Mouse (Mus musculus) retina, adult 2 months (tissue): ENCODE measurements at regions not wholly inside any gene's neighbourhood (a gene's known extent, or its start where the extent isn't known, plus 50 kb on each side); places are given as distances from the start of the nearest gene placed in this dataset.
"Not testable (repeated sequence)": the region's sequence is repeated elsewhere in the genome, so short reads cannot be mapped to it uniquely, and the experiment has no call there.

Experiments used
- DNase-seq: peaks from one replicate; pipeline ENCODE4 v3.0.0-alpha.2; 2012; ENCODE audit warnings: low read depth, low spot score

DNA sequence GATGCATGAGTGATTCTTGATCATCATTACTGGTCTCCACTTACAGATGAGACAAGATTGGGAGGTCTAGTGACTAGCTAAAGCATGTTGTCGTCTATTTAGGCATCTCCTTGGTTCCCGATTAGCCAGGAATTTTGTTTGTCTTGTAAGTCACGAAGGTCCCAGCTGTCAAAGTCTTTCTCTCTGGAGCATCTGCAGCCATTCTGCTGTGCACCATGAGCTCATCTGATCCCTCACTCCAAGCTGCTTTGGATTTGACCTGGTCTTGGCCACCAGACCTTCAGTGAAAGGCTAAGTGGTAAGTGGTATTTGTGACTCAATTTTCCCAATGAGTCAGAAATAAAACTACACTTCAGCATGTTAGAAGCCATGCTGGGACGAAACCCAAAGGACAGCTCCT is 53.3 kb upstream of the Creb5 start:
- DNase-seq, result no peak

DNA sequence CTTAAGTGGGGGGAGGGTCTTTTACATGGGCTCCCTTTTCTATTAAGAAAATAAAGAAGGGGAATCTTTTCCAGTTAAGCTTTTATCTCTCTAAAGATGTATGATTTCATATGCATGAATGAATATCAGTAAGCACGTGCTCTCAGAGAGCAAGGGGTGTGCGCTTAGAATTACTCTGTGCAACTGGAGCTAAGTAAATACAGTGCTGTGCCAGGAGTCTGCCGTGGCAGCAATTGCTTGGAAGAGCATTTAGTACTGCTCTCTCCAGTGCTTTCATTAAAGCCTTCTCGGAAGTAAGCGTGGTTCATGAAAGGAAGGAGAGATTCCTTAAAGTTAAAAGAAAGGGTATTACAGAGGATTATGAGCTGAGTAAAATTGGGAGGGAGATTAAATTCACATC is 54.5 kb upstream of the Creb5 start:
- DNase-seq, result no peak

DNA sequence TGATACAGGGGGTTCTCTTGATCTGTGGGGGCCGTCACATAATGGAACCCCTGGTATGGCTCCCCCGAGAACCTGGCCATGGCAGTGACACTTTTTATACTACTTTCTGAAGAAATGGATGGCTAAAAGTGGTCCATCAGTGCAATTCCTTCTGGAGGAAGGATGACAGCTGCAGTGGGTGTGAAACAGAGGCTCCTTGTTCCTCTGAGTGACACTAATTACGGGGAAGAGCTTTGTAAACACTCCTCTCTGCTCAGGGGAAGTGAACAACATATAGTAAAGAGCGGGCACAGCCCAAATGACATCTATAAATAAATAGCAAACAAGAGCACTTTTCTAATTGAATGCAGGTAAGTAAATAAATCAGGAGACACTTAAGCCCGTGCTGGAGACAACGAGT is 57.7 kb upstream of the Creb5 start:
- DNase-seq, result no peak

DNA sequence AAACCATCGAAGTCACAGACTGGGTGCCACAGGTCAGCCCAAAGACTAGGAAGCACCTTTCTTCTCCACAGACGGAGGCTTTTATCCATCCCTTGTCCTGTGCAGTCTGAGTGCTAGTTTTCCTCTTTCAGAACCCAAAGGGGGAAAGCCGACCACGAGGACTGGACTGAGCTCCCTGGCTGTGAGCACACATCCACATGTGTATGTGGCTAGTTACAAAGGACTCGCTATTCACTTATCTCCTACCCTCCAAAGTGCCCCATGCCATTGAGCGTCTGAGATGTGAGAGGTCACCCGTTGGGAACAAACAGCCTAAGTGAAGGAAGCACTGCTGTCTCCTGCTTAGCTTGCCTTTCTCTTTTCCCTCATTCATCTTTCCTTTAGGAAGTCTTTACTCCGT is 65.0 kb upstream of the Creb5 start:
- DNase-seq, result no peak

DNA sequence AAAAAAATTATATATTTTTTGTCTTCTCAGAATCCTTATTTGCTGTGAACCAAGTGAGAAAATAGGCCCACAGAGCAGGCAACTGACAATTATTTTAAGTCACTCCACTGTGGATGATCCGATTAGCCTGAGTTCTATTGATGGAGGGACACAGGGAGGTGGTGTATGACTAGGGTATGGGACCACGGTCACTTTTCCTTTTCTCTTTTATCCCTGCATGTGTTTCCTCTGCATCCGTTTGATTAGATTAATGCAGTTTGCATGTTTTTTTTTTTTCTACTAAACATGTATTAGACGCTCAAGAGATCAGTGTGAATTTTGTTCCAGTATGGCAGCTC is 65.4 kb upstream of the Creb5 start:
- DNase-seq, result no peak

DNA sequence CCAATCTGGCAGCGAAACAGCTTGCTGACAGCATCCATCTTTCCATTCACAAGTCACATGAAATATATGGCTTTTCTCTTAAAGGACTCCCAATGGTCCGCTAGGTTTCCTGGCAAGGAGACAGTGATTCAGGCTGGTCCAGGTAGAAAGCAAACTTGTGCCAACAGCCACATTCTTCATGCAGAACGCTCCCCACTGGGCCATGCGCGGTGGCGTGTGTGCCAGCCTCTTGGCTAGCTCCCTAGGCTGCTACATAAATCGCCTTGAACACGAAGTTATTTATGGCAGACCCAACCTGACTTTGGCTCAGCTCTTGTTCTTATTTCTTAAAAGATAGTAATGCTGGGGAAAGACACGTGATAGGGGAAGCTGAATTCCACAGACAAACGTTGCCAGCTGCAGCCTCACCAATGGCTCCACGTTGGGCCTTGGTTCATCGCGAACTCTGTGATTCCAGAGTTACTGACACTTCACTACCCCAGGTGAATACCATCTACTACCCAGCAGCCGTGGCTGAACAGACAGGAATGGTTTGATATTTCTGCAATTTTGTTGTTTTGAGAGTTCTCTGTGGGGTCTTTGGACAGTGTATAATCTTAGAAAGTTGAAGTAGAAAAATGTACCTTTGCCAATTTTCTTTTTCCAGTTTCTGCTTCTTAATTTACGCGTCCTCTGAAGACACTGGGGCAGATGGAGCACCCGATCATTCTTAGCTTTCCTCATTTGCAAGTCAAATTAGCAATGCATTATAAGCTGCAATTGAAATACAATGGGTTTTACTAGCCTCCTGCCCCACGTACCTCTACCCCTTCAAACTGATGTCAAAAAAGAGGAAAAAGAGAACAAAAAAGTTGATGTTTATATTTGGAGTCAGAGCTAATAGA is 66.0 kb upstream of the Creb5 start:
- DNase-seq, result no peak

DNA sequence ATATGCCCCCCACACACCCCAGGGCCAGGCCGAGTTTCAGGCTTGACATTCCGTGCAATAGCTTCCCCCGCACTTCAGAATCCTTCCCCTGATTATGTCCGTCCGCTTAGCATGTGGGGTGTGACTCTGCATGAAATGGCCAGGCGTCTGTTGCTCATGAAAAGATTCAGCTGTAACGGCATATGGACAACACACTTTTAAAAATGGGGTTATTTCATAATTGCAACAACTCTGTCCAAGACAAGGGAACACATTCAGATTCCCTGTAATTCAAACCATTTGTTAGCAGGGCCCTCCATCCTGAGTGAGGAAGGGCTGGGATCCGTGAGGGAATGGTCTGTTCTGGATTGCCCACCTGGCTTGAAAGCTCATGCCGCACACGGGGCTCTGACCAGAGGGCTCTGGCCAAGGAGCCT is 68.2 kb upstream of the Creb5 start:
- DNase-seq, result no peak

DNA sequence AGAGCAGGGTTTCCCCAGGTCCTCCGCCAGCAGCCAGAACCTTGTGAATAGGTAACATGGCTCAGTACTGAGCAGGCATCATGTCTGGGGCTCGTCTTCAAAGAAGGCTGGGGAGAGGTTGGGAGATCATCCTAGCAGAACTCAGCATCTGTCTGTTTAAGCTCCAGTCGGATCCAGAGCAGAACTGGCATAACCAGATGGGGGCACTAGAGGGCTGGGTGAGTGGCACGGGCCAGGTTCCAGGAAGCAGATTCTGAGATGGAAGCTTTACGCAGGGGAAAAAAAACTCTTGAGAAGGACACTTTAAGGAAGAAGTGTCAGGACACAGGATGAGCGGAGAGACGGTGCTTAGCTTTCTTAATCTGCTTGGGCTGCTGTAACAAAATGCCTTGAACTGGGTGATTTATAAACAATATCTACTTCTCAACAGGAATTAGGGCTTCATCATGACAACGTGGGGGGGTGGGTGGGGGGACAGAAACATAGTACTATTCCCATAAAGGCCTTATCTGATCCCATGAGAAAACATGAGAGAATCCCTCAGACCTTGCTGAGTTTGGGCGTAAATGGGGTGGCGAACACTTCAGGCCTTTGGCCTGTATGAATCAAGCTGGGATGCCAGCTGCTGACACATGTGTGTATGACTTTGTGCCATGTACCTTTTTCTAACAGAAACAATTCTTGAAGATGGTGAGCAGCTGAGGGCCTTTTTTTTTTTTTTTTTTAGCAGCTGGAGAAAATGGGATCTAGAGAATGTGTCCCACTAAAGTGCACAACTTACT is 69.6 kb upstream of the Creb5 start:
- DNase-seq, result no peak

DNA sequence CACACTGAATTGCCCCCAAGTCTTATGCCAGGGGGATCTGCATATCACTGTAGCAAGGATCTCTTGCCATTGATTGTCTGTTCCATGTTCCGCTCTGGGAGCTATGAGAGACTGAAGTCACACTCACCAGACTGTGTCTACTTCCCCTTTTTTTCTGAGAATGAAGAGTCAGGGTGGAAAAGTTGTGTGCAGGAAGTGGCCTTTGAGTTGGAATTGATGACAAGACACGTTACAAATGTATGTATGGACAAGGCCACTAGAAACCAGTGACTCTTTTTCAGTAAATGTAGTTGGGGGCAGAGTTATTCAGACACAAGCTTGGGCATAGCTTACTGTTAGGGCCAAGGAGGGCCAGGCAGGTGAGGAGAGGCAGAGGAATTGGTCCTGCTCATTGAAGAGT is 70.4 kb upstream of the Creb5 start:
- DNase-seq, result no peak

DNA sequence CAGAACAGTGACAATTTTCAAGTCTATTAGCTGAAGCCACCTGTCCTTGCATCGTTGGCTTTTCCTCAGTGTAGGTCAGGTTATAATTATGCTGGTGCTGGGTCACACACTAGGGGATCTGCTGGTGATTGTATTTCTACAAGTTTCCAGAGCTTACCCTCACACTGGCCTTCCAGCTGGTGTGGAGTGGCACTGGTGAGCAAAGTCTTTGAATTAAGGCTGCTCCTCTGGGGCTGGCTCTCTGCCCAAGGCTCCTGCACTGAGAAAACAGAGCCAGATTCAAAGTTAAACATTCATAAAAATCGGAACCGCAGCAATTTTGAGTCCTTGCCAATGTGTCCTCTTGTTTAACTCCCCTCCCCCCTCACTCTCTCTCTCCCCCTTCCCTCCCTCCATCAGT is 75.7 kb upstream of the Creb5 start:
- no peak for DNase-seq

DNA sequence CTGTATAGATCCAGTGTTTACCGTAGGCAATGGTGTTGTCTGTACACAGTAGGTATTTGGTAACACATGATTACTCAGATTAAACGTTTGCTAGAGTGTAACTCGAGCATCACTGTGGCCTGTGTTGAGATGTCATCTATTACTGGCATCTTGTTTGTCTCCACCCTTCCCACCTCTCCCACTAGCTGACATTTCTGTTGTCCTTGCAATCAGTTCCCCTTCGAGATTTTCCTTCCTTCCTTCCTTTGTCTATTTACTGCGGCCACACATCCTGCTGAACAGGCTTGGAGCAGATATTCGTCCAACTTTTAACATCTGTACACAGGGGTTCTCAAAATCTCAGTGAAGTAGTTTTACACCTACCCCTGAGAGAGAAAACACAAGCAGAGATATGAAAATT is 77.7 kb upstream of the Creb5 start:
- no peak for DNase-seq

DNA sequence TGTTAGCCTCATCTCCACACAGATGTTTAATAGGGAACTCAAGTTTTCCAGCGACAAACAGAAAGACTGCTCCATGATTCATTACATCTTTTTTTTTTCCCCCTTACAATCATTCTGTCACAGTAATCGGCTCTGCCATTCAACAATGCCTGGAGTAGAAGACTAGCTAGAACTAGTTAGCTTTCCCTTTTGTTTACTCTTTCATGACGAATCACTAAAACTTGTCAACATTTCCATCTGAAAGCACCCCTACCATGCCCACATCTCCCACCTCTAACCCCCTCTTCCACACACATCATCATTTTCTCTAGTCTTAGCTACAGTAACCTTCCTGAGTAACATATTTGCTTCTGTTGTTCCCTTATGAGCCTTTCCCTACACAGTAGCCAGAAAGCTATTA is 78.6 kb upstream of the Creb5 start:
- DNase-seq, result no peak

DNA sequence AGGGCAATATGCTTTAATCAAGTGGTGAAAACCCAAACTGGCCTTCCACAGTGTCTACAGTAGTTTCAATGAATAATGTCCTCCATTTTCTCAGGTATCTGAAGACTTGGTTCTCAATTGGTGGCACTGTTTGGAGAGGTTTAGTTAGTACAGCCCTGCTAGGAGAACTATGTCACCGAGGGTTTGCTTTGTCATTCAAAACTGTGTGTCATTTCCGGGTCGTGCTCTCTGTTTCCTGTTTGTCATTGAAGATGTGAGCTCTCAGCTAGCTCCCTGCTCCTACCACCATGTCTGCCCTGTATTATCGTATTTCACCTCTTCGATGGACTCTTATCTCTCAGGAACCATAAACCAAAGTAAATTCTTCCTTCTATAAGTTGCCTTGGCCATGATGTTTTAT is 79.3 kb upstream of the Creb5 start:
- DNase-seq, result no peak

DNA sequence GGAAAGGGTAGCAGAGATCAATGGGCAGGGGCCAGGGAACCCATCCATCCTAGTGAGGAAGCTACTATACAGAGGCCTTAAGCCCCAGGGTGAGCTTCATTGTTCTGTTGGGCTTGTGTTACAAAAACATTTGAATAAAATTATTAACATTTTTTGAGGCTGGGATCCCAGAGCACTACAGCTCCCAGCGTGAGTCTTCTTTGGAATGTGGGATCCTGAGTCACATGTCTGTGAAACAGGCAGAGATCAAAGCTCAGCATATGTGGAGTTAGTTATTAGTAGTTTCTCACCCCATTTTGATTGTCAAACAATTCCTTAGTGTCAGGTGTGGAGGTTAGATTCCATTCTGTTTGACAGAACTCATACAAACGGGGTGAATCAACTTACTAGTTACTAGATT is 79.7 kb upstream of the Creb5 start:
- no peak for DNase-seq

DNA sequence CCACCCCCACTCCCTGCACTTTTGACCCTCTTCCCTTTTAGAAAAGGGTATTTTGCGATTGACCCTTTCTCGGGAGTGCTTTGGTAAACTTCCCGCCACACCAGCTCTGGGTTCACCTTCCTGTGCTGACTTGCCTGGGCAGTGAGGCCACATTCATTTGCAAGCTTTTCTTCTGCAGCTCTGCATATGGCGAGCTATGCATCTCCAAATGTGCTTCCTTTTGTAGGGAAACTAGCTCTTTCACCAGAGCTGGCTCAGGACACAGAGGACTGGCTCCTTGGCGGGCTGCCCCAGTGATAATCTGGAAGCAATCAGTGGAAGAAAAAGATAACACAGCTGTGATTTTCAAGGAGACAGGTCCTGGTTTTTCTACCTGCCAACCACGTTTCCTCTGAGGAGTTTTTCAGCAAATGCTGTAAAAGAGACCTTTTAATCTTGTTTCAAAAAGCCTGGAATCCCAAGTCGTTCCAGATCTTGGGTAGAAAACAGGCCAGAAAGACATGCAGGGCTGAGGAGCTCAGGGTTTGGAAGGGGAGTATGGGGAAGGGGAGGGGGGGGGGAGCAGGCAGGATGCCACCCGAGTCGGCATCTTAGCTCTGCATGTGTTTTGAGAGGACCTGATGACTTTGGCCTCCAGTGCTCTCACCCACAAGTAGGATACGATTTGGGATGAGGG is 85.7 kb upstream of the Creb5 start:
- DNase-seq, result no peak

DNA sequence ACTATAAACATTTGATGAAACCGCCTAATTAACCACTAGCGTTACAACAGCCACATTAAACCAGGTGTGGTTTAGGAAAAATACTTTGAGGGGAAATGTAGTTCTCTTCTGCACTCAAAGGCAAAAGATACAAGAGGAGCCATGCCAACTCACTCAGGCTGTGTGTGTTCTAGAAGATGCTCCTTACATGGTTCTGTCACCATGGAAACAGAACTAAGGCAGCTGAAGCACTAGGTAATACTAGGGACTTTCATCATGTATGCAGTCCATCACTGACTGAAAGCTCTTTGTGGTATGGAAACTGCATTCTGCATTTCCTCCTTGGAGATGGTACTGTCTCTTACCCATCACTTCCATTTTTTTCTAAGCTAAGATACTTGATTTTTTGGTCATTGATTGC is 87.6 kb upstream of the Creb5 start:
- no peak for DNase-seq

DNA sequence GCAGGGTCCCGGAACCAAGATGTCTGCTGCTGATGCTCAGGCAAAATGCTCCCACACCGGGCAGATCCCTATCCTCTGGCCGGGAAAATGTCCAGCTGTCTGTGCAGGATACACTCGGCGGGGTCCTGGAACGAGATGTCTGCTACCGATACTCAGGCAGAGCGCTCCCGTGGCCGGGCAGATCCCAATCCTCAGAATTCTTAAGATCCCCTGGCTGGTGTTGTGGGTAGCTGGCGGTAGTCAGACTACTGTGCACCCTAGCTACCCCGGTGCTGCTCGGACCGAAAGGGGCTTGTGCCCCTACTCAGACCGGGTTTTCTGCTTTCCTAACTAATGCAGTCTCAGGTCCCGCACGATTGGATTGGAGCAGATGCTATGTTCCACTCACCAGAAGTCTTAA is 104.9 kb upstream of the Creb5 start:
- not testable (repeated sequence) for DNase-seq

DNA sequence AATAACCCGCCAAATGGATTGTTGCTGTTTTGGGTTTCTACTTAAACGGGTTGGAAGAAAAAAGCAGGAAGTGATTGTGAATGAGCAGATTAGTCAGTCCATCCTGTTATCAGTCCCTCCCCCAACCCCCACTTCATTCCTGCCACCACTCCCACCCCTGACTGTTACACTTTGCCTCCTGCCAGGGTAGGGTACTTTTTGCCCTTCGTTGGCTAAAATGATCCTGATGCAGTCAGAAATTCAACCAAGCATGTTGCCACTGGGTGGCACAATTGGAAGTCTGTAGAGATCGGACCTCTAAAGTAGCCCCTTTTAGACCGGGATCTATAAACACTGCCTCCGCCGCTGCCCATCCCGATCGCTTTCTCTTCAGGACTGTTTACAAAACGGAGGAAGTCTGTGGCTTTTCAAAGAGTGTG is 96.0 kb upstream of the Jazf1 start:
- DNase-seq, result no peak

DNA sequence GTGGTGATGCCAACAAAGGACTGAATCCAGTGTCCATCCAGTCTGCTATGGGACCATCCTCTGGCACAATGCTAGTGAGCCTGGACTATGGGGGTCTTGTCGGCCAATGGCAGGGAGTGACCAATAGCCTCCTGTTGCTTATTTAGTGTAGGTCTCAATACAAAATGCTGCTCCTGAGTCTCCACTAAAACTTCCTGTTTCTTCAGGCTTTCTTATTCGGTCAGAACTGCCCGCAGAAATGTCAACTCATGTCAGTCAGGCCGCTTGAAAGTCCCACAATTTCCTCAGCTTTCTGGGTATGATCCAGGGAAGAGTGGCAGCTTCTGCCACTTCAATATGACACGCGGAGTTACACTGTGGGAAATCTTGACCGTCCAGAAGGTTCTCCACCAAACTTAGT is 94.7 kb upstream of the Jazf1 start:
- no peak for DNase-seq

DNA sequence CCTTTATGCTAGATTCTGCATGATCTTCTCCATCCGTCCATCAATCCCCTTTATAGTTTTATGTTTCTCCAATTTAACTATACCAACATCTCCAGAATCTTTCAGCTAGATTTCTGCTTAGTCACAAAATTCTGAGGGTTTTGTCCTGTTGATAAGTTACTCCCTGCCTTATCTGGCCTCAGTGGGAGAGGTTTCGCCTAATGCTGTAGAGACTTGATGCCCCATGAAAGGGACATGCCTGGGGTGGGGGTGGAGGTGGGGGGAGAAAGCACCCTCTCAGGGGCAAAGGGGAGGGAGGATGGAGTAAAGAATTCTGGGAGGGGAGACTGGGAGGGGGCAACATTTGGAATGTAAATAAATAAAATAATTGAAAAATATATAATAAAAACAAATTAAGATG is 93.2 kb upstream of the Jazf1 start:
- no peak for DNase-seq

DNA sequence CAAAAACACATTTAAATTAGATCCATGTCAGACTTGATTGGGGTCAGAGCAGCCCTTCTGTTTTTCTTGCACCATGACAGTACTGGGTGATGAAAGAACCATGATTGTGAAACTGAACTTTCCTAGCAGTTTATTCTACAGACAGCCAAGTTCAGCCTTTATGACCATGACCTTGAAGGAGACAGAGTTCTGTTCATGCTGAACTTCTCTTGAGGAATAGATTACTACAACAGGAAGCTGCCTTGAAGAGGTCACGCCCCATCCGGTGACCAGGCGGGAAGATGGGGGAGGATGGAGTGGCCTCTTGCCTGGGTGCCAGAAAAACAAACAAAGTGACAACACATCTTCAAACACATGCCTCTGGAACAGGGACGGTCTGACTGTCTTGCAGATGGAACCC is 86.2 kb upstream of the Jazf1 start:
- no peak for DNase-seq

DNA sequence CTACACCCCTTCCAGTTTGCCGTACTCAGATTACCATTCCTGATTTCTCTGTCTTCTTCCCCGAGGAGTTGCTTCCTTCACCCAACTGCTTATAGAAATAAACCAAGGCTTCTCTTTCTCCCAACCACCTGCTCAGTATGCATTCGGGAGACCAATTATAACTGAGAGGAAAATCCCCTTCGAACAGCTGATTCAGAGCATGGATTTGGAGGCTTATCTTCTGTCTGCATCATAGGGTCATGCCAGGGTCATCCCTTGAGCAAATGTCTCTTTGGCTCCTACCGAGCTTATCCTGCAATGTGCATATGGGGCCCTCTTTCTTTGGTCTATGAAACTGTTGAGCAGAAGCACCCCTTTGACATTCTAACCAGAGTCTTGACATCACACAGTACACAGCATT is 79.0 kb upstream of the Jazf1 start:
- peak; percentile 30 for DNase-seq
